Mouse (Mus musculus) embryonic facial prominence, embryonic 12.5 days (tissue): ENCODE data around the gene Arhgap24. TPM values are rescaled to one million over a fixed set of nuclear protein-coding genes. Genes with fewer than 3 reads are reported as not detected.

Source experiments
- ATAC-seq: fragments of 200-750 bp; cut with Nextera tagmentation; 2 replicates; pipeline ENCODE4 v1.8.0; 2017; ENCODE audit not compliant: insufficient number of reproducible peaks, insufficient read depth, low FRiP score, low TSS enrichment
- H3K27ac ChIP-seq: fragments of 300-500 bp; sonication (generic); 2 replicates; pipeline ENCODE4 v1.5.1; 2016; ENCODE audit warnings: mild to moderate bottlenecking
- H3K27me3 ChIP-seq: fragments of 300-500 bp; sonication (generic); 2 replicates; pipeline ENCODE4 v1.6.1; 2016; ENCODE audit warnings: mild to moderate bottlenecking, moderate library complexity
- H3K36me3 ChIP-seq: fragments of 300-500 bp; sonication (generic); 2 replicates; pipeline ENCODE4 v1.6.1; 2016; ENCODE audit warnings: mild to moderate bottlenecking
- H3K4me1 ChIP-seq: fragments of 300-500 bp; sonication (generic); 2 replicates; pipeline ENCODE4 v1.6.1; 2016
- H3K4me2 ChIP-seq: fragments of 300-500 bp; sonication (generic); replicated peaks from 2 replicates; pipeline ENCODE4 v1.6.1; 2016; ENCODE audit warnings: mild to moderate bottlenecking, moderate library complexity
- H3K4me3 ChIP-seq: fragments of 300-500 bp; sonication (generic); 2 replicates; pipeline ENCODE4 v1.5.1; 2016; ENCODE audit warnings: mild to moderate bottlenecking
- H3K9ac ChIP-seq: fragments of 300-500 bp; sonication (generic); 2 replicates; pipeline ENCODE4 v1.6.1; 2016; ENCODE audit warnings: mild to moderate bottlenecking, moderate library complexity
- H3K9me3 ChIP-seq: fragments of 300-500 bp; sonication (generic); 2 replicates; pipeline ENCODE4 v1.6.1; 2016; ENCODE audit warnings: mild to moderate bottlenecking, moderate library complexity
- WGBS: fragments of 180-500 bp; shearing (Covaris S2); methylation state at CpG from one replicate; pipeline ENCODE4 v1.1.7; 2016; 5-methylcytosine and 5-hydroxymethylcytosine counted together
- polyA plus RNA-seq: library from polyadenylated mRNA; unstranded; fragments of >200 nt; fragmentation: Nextera tagmentation; extraction: Ambion mirVana; gene quantifications from 2 replicates; pipeline ENCODE4 v1.2.1, GENCODE M21; 2016

Arhgap24 gene
- polyA plus RNA-seq, 1 experiment from 2014 or later: 22.4 TPM

DNA sequence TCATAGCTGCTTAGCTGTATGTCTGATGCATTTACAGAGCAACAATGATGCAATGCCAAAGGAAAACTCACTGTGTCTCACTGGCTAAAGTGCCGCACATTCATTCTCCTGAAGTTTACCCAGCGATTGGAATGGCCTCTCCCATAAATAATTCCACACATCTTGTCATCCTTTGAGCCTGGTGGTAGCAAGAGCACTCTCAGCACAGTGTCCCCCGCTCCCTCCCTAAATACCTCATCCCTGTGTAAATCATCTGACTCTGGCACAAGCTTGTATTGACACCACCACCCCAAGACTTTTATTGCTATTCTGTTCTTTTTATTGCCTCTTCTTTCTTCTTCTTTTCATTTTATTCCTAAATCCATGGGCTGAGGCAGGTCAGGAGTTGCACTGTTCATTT lies 332.1 kb downstream of the Arhgap24 start:
- WGBS: 87% methylated on average over 3 of the region's 3 CpGs
- ATAC-seq: no peak

DNA sequence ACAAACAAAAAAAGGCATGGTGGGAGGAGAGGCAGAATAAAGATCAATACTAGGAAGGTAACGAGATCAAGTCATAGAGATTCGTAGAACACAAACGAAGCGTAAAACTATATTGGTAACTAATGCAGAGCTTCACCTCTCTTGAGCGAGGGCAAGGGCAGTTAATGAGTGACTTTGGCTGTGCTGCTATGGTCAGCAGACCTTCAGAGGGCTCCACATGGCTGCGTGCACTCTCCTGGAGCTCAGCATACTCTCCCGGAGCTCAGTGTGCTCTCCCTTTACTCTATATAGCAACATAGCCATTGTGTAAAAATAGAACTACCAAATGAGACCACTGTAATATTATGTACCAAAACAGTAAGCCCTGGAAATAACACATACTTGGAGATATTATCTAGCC lies 336.4 kb downstream of the Arhgap24 start:
- Histone ChIP-seq H3K9ac (no peak overlapping the region), H3K4me2 (no peak overlapping the region), H3K36me3 (no peaks in the 10 kb centered on the region), H3K4me3 (no peak overlapping the region), H3K27ac (no peak overlapping the region), H3K27me3 (no peaks in the 10 kb centered on the region), H3K4me1 (no peaks in the 10 kb centered on the region), H3K9me3 (no peaks in the 10 kb centered on the region)
- WGBS: 81% methylated on average over 7 of the region's 7 CpGs
- ATAC-seq: no peak

More for the DNA sequence above, 332.1 kb downstream of the Arhgap24 start:
- Histone ChIP-seq H3K9ac (no peak overlapping the region), H3K4me1 (no peaks in the 10 kb centered on the region), H3K4me3 (no peak overlapping the region), H3K27ac (no peak overlapping the region), H3K4me2 (no peak overlapping the region), H3K36me3 (no peaks in the 10 kb centered on the region), H3K27me3 (no peaks in the 10 kb centered on the region), H3K9me3 (no peaks in the 10 kb centered on the region)

DNA sequence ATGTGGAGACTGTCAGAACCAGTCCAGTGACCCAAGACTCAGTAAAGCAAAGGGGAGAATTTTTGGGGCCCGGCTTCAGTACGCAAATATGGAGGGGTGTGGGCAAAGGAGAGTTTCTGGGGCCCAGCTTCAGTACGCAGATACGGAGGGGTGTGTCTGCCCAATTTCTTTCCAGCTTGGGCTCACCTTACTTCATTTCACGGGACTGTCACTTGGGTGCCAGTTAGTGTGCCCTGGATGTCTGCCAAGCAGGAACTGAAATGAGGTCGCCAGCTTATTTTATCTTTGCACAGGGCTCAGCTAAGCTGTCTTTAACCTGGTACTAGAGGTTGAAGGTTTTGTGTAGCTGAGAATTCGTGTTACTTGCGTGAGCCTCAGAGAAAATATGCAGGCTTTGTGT lies 344.3 kb downstream of the Arhgap24 start:
- Histone ChIP-seq H3K4me1 (0 out of 2 replicates have a peak, but pooled peaks cover 4% of the 10 kb centered on the region), H3K4me2 (no peak overlapping the region), H3K9me3 (no peaks in the 10 kb centered on the region), H3K4me3 (no peak overlapping the region), H3K27ac (no peak overlapping the region), H3K9ac (no peak overlapping the region), H3K36me3 (no peaks in the 10 kb centered on the region), H3K27me3 (no peaks in the 10 kb centered on the region)
- ATAC-seq: no peak
- WGBS: 72% methylated on average over 8 of the region's 8 CpGs

DNA sequence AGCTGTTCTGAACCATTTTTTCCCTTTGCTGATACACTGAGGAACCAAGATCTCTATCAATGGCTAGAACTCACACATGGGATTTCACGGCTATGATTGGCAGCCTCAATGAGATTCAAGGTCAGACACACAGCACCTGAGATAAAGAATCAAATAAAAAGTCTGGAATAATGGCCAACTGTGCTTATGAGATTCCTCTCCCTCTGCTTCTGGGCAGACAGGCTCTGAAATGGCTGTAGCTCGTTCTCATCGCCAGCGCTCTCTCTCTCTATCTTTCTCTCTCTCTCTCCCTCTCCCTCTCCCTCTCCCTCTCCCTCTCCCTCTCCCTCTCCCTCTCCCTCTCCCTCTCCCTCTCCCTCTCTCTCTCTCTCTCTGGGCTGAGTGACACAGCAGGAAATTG lies 357.9 kb downstream of the Arhgap24 start:
- Histone ChIP-seq H3K36me3 (no peaks in the 10 kb centered on the region), H3K27ac (no peak overlapping the region), H3K4me2 (no peak overlapping the region), H3K9me3 (no peaks in the 10 kb centered on the region), H3K4me3 (no peak overlapping the region), H3K4me1 (0 out of 2 replicates have a peak, but pooled peaks cover 1% of the 10 kb centered on the region), H3K9ac (no peak overlapping the region), H3K27me3 (no peaks in the 10 kb centered on the region)
- no peak for ATAC-seq
- 63% methylated on average over 4 of the region's 4 CpGs for WGBS

DNA sequence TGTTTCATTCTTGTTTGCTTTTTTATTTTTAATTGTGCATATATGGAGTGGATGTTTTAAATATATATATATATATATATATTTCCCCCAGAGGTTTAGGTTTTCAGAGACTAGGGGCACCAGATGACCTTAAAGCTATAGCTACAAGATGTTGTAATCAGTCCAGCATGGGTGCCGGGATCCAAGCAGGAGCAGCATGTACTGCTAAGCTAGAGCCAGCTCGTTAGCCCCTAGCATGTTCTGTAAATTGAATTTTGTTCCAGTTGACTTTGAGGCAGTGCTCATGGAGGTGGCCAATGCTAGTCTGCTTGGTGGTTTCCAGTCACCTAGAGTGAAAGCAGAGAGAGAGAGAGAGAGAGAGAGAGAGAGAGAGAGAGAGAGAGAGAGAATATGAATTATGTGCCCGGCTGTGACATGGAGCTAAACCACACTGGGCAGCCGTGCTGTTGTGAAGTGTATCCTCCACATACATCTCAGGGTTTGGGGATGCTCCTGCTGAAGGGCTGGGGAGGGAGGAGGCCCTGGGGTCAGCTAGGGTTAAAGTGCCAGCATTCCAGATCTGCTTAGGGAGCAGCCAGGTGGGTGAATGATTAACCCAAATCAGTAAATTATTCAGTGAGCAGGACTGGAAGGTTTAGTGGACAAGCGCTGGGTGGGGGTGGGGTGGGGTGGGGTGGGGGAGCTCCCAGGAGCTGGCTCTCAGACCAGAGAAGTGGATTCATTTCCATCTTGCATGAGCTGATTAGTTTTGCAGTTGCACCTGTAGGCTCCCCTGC lies 362.9 kb downstream of the Arhgap24 start:
- H3K27me3 ChIP-seq: no peaks in the 10 kb centered on the region
- no peak overlapping the region for H3K27ac ChIP-seq
- 32% methylated on average over 5 of the region's 5 CpGs for WGBS
- no peaks in the 10 kb centered on the region for H3K36me3 ChIP-seq
- H3K4me1 ChIP-seq: peaks cover 12% of the 10 kb centered on the region; the same call in 1 of the 2 replicates
- H3K9me3 ChIP-seq: no peaks in the 10 kb centered on the region
- no peak overlapping the region for H3K9ac ChIP-seq
- ATAC-seq: 0 out of 2 replicates have a peak, but pooled peaks have one; percentile 33
- no peak overlapping the region for H3K4me3 ChIP-seq
- H3K4me2 ChIP-seq: peak overlapping the region; percentile 65; the same call in 1 of the 2 replicates

DNA sequence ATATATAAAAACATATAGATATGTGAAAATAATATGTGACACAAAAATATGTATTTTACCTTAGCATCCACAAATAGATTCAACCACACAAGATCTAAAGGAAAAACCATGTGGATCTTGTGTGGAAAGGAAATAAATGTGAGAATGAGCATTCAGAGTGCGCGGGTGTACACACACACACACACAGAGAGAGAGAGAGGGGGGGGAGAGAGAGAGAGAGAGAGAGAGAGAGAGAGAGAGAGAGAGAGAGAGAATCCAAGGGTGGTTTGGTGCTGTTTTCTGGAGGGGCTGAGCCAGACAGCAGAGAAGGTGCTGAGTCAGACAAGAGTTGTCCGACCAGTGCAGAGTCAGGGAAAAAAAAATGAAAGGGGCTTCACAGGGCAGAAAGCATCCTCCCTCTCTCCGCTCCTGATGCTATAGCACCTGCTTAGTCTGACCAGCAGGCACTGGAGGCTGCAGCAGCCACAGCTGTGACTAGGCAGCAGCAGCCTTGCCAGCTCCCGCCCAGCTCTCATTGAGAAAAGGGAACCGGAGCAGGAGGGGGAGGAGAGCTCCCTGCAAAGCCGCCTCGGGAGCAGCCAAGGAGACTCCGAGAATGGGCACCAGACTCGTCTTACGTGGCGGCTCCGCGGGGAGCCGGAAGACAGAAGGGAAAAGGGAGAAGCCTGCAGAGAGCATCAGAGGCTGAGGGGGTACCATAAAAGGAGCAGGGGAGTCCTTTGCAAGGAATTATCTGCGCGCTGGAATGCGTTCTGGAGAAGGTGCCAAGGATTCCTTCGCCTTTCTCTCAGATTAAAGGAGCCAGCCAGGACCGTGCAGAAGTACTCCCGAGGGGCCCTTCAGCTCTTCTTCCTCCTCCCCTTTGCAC lies 363.8 kb downstream of the Arhgap24 start:
- WGBS: 2% methylated on average over 21 of the region's 21 CpGs
- Histone ChIP-seq H3K4me1 (peaks cover 12% of the 10 kb centered on the region; the same call in 1 of the 2 replicates), H3K27me3 (no peaks in the 10 kb centered on the region), H3K9me3 (no peaks in the 10 kb centered on the region), H3K4me2 (peak overlapping the region; percentile 65), H3K36me3 (no peaks in the 10 kb centered on the region), H3K4me3 (peak overlapping the region; percentile 36), H3K27ac (peak overlapping the region; percentile 23; the same call in 1 of the 2 replicates), H3K9ac (no peak overlapping the region)
- ATAC-seq: peak; percentile 91

DNA sequence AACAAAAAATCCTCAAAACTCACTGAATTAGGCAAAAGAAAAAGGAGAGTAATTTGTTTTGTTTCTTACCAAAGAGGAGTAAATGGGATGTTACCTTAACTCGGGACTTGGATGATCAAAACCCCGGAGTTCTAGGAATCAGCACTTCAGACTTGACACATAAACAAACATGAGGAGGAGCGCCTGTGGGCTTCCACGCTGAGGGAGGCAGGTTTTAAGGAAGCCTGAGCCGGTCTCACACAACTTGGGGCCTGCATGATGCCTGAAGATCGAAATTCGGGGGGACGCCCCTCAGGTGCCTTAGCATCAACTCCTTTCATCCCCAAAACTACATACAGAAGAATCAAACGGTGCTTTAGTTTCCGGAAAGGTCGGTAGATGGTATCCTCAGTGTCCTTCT lies 364.6 kb downstream of the Arhgap24 start:
- no peak overlapping the region for H3K9ac ChIP-seq
- no peak for ATAC-seq

DNA sequence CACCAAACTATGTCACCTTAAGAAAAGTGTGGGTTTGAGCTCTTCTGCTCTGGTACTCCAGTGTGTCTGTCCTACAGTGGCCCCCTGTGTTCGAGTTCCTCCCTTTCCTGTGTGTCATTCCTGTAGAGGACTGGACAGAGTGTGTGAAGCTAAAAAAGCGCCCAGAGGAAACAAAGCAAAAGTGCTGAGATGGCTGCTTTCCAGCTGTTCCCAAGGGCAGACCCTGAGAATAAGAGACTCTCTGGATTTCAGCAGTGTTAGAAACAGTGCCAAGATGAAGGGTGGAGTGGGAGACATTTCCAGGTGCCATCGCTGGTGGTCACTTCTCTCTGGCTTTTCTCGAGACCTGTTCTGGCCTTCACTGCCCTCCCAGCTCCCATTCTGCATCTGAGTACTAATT lies 366.7 kb downstream of the Arhgap24 start:
- Histone ChIP-seq H3K9ac (no peak overlapping the region), H3K4me2 (no peak overlapping the region), H3K4me3 (no peak overlapping the region), H3K36me3 (no peaks in the 10 kb centered on the region), H3K4me1 (peaks cover 12% of the 10 kb centered on the region; the same call in 1 of the 2 replicates), H3K27me3 (no peaks in the 10 kb centered on the region), H3K27ac (no peak overlapping the region), H3K9me3 (no peaks in the 10 kb centered on the region)
- no peak for ATAC-seq
- 65% methylated on average over 4 of the region's 4 CpGs for WGBS

More for the DNA sequence above, 364.6 kb downstream of the Arhgap24 start:
- Histone ChIP-seq H3K27me3 (no peaks in the 10 kb centered on the region), H3K27ac (no peak overlapping the region), H3K36me3 (no peaks in the 10 kb centered on the region), H3K9me3 (no peaks in the 10 kb centered on the region), H3K4me1 (peaks cover 12% of the 10 kb centered on the region; the same call in 1 of the 2 replicates), H3K4me2 (peak overlapping the region; percentile 65), H3K4me3 (peak overlapping the region; percentile 36; the same call in 1 of the 2 replicates)
- 15% methylated on average over 11 of the region's 11 CpGs for WGBS

DNA sequence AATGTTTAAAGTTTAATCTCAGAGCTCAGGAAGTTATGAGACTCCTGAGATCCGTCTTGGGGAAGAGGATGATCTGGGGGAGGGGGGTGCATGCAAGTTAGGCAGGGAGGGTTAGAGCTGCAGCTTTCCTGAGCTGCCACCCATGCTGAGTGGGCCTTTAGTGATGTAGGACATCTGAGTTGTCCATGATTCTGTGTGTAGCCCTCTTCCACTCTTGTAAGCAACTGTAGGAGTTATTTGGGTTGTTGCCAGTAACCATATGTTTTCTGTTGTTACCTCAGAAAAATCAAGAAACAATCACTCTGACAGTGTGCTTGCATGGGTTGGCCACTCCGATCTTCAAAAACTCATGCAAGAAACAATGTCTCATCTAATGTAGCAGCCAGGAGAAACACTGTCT lies 370.6 kb downstream of the Arhgap24 start:
- WGBS: 83% methylated on average over 2 of the region's 2 CpGs
- no peak overlapping the region for H3K9ac ChIP-seq
- no peak overlapping the region for H3K27ac ChIP-seq
- no peak for ATAC-seq
- H3K4me1 ChIP-seq: peaks cover 3% of the 10 kb centered on the region; the same call in 1 of the 2 replicates
- H3K36me3 ChIP-seq: no peaks in the 10 kb centered on the region
- no peak overlapping the region for H3K4me2 ChIP-seq
- H3K9me3 ChIP-seq: no peaks in the 10 kb centered on the region
- H3K4me3 ChIP-seq: no peak overlapping the region
- no peaks in the 10 kb centered on the region for H3K27me3 ChIP-seq

DNA sequence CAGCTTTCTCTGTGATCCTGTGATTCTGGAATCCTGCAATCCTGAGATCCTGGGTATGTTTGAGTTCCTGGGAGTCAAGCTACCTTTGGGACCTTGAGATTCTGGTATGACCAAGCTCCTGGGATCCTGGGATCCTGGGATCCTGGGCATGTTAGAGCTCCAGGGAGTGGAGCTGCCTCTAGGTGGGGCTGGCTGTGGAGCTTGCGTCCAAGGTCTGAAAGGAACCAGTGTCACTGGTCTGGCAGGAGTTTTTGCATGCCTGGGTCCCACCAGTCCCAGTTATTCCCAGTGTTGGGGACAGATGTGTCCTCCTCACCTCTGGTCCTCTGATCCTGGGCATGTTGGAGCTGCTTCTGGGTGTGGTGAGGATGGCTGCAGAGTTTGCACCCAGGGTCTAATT lies 372.6 kb downstream of the Arhgap24 start:
- ATAC-seq: no peak
- Histone ChIP-seq H3K9me3 (no peaks in the 10 kb centered on the region), H3K27ac (no peak overlapping the region), H3K27me3 (no peaks in the 10 kb centered on the region), H3K4me2 (no peak overlapping the region), H3K4me1 (peaks cover 3% of the 10 kb centered on the region; the same call in 1 of the 2 replicates), H3K4me3 (no peak overlapping the region), H3K9ac (no peak overlapping the region), H3K36me3 (no peaks in the 10 kb centered on the region)
- 76% methylated on average over 1 of the region's 1 CpGs for WGBS

DNA sequence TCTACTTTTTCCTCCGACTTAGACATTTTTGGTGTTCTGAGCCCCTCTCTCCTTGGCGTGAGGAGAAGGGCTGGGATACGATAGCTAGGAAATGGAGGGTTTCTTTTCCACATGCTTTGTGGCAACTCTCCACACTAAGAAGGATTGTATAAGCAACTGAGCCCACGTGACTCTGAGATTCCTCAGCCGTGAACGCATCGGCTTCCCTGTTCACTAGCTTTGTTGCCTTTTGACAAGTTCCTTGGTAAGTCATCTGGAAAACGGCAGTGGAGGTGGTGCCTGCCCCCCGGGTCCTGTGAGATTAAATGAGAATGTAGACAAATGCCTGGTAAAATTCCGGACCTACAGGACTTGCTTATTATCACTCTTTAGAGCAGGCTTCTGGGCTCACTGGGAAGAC lies 374.6 kb downstream of the Arhgap24 start:
- Histone ChIP-seq H3K4me3 (no peak overlapping the region), H3K4me1 (peaks cover 3% of the 10 kb centered on the region; the same call in 1 of the 2 replicates), H3K27ac (no peak overlapping the region), H3K4me2 (peak overlapping the region; percentile 26; the same call in 1 of the 2 replicates), H3K9ac (no peak overlapping the region), H3K27me3 (no peaks in the 10 kb centered on the region), H3K36me3 (no peaks in the 10 kb centered on the region), H3K9me3 (no peaks in the 10 kb centered on the region)
- 44% methylated on average over 10 of the region's 10 CpGs for WGBS
- no peak for ATAC-seq
